Mouse (Mus musculus) forebrain, embryonic 12.5 days (tissue): ENCODE results near the gene Slc18a2. TPM values are rescaled to one million over a fixed set of nuclear protein-coding genes. Genes with fewer than 3 reads are reported as not detected.

Source experiments
- ATAC-seq: fragments of 200-750 bp; cut with Nextera tagmentation; 2 replicates; pipeline ENCODE4 v1.8.0; 2017; ENCODE audit warnings: moderate TSS enrichment; ENCODE audit not compliant: low FRiP score
- H3K27ac ChIP-seq: fragments of 300-500 bp; sonication (generic); 2 replicates; pipeline ENCODE4 v1.5.1; 2016; ENCODE audit warnings: mild to moderate bottlenecking
- H3K27me3 ChIP-seq: fragments of 300-500 bp; sonication (generic); 2 replicates; pipeline ENCODE4 v1.6.1; 2016; ENCODE audit warnings: mild to moderate bottlenecking
- H3K36me3 ChIP-seq: fragments of 300-500 bp; sonication (generic); replicated peaks from 2 replicates; pipeline ENCODE4 v1.6.1; 2016; ENCODE audit warnings: mild to moderate bottlenecking
- H3K4me1 ChIP-seq: fragments of 300-500 bp; sonication (generic); 2 replicates; pipeline ENCODE4 v1.6.1; 2016
- H3K4me2 ChIP-seq: fragments of 300-500 bp; sonication (generic); 2 replicates; pipeline ENCODE4 v1.6.1; 2016; ENCODE audit warnings: mild to moderate bottlenecking, moderate library complexity
- H3K4me3 ChIP-seq: fragments of 300-500 bp; sonication (generic); replicated peaks from 2 replicates; pipeline ENCODE4 v1.5.1; 2016; ENCODE audit warnings: mild to moderate bottlenecking
- H3K9ac ChIP-seq: fragments of 300-500 bp; sonication (generic); 2 replicates; pipeline ENCODE4 v1.6.1; 2016; ENCODE audit warnings: mild to moderate bottlenecking
- H3K9me3 ChIP-seq: fragments of 300-500 bp; sonication (generic); 2 replicates; pipeline ENCODE4 v1.6.1; 2016
- WGBS: fragments of 180-500 bp; shearing (Covaris S2); methylation state at CpG from one replicate; pipeline ENCODE4 v1.1.7; 2016; 5-methylcytosine and 5-hydroxymethylcytosine counted together
- polyA plus RNA-seq: library from polyadenylated mRNA; unstranded; fragments of >200 nt; fragmentation: Nextera tagmentation; extraction: Ambion mirVana; gene quantifications from 2 replicates; pipeline ENCODE4 v1.2.1, GENCODE M21; 2016

Gene Slc18a2
- polyA plus RNA-seq, 1 experiment from 2014 or later, result 22.1 TPM

- no peak for ATAC-seq
- no peak overlapping the region for H3K4me2 ChIP-seq
- H3K4me1 ChIP-seq, result no peaks in the 10 kb centered on the region
- no peak overlapping the region for H3K9ac ChIP-seq
- WGBS, result 93% methylated on average over 3 of the region's 3 CpGs
- H3K4me3 ChIP-seq, result no peak overlapping the region
- H3K27me3 ChIP-seq, result no peaks in the 10 kb centered on the region
- peaks cover 8% of the 10 kb centered on the region for H3K36me3 ChIP-seq
- no peaks in the 10 kb centered on the region for H3K9me3 ChIP-seq
- no peak overlapping the region for H3K27ac ChIP-seq
Observed at GRCm38 (mm10) chr19:59282001-59282400, 21.3 kb downstream of the Slc18a2 start.

- Histone ChIP-seq H3K9ac (no peak overlapping the region), H3K9me3 (no peaks in the 10 kb centered on the region)
- ATAC-seq, result no peak
Observed at GRCm38 (mm10) chr19:59289042-59289441, 28.3 kb downstream of the Slc18a2 start.

GRCm38 (mm10) chr19:59289811-59290210 lies 29.1 kb downstream of the Slc18a2 start:
- no peaks in the 10 kb centered on the region for H3K9me3 ChIP-seq
- H3K4me2 ChIP-seq, result no peak overlapping the region
- no peak for ATAC-seq
- WGBS, result 91% methylated on average over 6 of the region's 6 CpGs
- H3K36me3 ChIP-seq, result no peaks in the 10 kb centered on the region
- H3K4me3 ChIP-seq, result no peak overlapping the region
- H3K27ac ChIP-seq, result no peak overlapping the region
- H3K27me3 ChIP-seq, result no peaks in the 10 kb centered on the region
- no peaks in the 10 kb centered on the region for H3K4me1 ChIP-seq
- no peak overlapping the region for H3K9ac ChIP-seq

More at GRCm38 (mm10) chr19:59289042-59289441, 28.3 kb downstream of the Slc18a2 start:
- no peak overlapping the region for H3K27ac ChIP-seq
- no peaks in the 10 kb centered on the region for H3K27me3 ChIP-seq
- no peak overlapping the region for H3K4me2 ChIP-seq
- no peaks in the 10 kb centered on the region for H3K36me3 ChIP-seq
- no peaks in the 10 kb centered on the region for H3K4me1 ChIP-seq
- H3K4me3 ChIP-seq, result no peak overlapping the region

GRCm38 (mm10) chr19:59292183-59292839 lies 31.6 kb downstream of the Slc18a2 start:
- no peak overlapping the region for H3K4me2 ChIP-seq
- no peak overlapping the region for H3K4me3 ChIP-seq
- no peak overlapping the region for H3K27ac ChIP-seq
- H3K4me1 ChIP-seq, result no peaks in the 10 kb centered on the region
- no peak overlapping the region for H3K9ac ChIP-seq
- H3K27me3 ChIP-seq, result no peaks in the 10 kb centered on the region
- no peak for ATAC-seq
- no peaks in the 10 kb centered on the region for H3K36me3 ChIP-seq
- no peaks in the 10 kb centered on the region for H3K9me3 ChIP-seq
- 87% methylated on average over 5 of the region's 5 CpGs for WGBS

- H3K9me3 ChIP-seq, result no peaks in the 10 kb centered on the region
- H3K4me2 ChIP-seq, result no peak overlapping the region
- peaks cover 15% of the 10 kb centered on the region for H3K36me3 ChIP-seq
- ATAC-seq, result no peak
- H3K9ac ChIP-seq, result no peak overlapping the region
- no peaks in the 10 kb centered on the region for H3K27me3 ChIP-seq
- no peak overlapping the region for H3K27ac ChIP-seq
- no peak overlapping the region for H3K4me3 ChIP-seq
- no peaks in the 10 kb centered on the region for H3K4me1 ChIP-seq
Observed at GRCm38 (mm10) chr19:59315308-59315707, 54.6 kb downstream of the Slc18a2 start.

GRCm38 (mm10) chr19:59316571-59316970 lies 55.9 kb downstream of the Slc18a2 start:
- Histone ChIP-seq H3K36me3 (peaks cover 12% of the 10 kb centered on the region), H3K27ac (no peak overlapping the region), H3K9ac (no peak overlapping the region), H3K27me3 (no peaks in the 10 kb centered on the region), H3K4me1 (no peaks in the 10 kb centered on the region), H3K4me3 (no peak overlapping the region), H3K9me3 (no peaks in the 10 kb centered on the region), H3K4me2 (no peak overlapping the region)
- ATAC-seq, result no peak

- no peaks in the 10 kb centered on the region for H3K27me3 ChIP-seq
- no peaks in the 10 kb centered on the region for H3K4me1 ChIP-seq
- peaks cover 3% of the 10 kb centered on the region; the same call in 1 of the 2 replicates for H3K36me3 ChIP-seq
- over 99% methylated on average over 12 of the region's 14 CpGs for WGBS
- H3K4me2 ChIP-seq, result no peak within 1 kb of the TSS
- H3K9ac ChIP-seq, result no peak within 1 kb of the TSS
- H3K27ac ChIP-seq, result no peak within 1 kb of the TSS
- ATAC-seq, result no peak
- H3K4me3 ChIP-seq, result no peak within 1 kb of the TSS
- H3K9me3 ChIP-seq, result no peaks in the 10 kb centered on the region
Observed at GRCm38 (mm10) chr19:59321990-59322389, 61.3 kb downstream of the Slc18a2 start, which contains the start of gene Rps12-ps3. Gene Rps12-ps3 (plus strand): TSS chr19:59322290.

- Histone ChIP-seq H3K27me3 (no peaks in the 10 kb centered on the region), H3K4me1 (no peaks in the 10 kb centered on the region), H3K4me3 (no peak overlapping the region), H3K4me2 (no peak overlapping the region), H3K9me3 (no peaks in the 10 kb centered on the region), H3K36me3 (no peaks in the 10 kb centered on the region; the same call in 1 of the 2 replicates), H3K9ac (no peak overlapping the region), H3K27ac (no peak overlapping the region)
- no peak for ATAC-seq
Observed at GRCm38 (mm10) chr19:59330816-59331225, 70.1 kb downstream of the Slc18a2 start.

GRCm38 (mm10) chr19:59336655-59337054 lies 76.0 kb downstream of the Slc18a2 start:
- WGBS, result 100% methylated on average over 1 of the region's 1 CpGs
- no peaks in the 10 kb centered on the region for H3K27me3 ChIP-seq

GRCm38 (mm10) chr19:59337872-59338681 lies 77.4 kb downstream of the Slc18a2 start:
- WGBS, result 57% methylated on average over 3 of the region's 3 CpGs
- no peak overlapping the region for H3K4me2 ChIP-seq
- no peak for ATAC-seq
- no peaks in the 10 kb centered on the region; the same call in 1 of the 2 replicates for H3K36me3 ChIP-seq
- H3K4me3 ChIP-seq, result no peak overlapping the region
- H3K9ac ChIP-seq, result no peak overlapping the region
- peaks cover 18% of the 10 kb centered on the region for H3K4me1 ChIP-seq
- H3K9me3 ChIP-seq, result no peaks in the 10 kb centered on the region
- H3K27me3 ChIP-seq, result no peaks in the 10 kb centered on the region
- no peak overlapping the region for H3K27ac ChIP-seq

More at GRCm38 (mm10) chr19:59336655-59337054, 76.0 kb downstream of the Slc18a2 start:
- Histone ChIP-seq H3K9ac (no peak overlapping the region), H3K36me3 (no peaks in the 10 kb centered on the region; the same call in 1 of the 2 replicates), H3K4me3 (no peak overlapping the region), H3K9me3 (no peaks in the 10 kb centered on the region), H3K4me2 (no peak overlapping the region), H3K27ac (no peak overlapping the region), H3K4me1 (peaks cover 9% of the 10 kb centered on the region)
- ATAC-seq, result no peak

GRCm38 (mm10) chr19:59339908-59340307 lies 79.2 kb downstream of the Slc18a2 start:
- no peak overlapping the region for H3K9ac ChIP-seq
- H3K27ac ChIP-seq, result no peak overlapping the region
- no peaks in the 10 kb centered on the region for H3K9me3 ChIP-seq
- H3K4me1 ChIP-seq, result peaks cover 35% of the 10 kb centered on the region
- H3K36me3 ChIP-seq, result no peaks in the 10 kb centered on the region
- H3K4me3 ChIP-seq, result no peak overlapping the region
- no peak overlapping the region for H3K4me2 ChIP-seq
- no peaks in the 10 kb centered on the region for H3K27me3 ChIP-seq
- no peak for ATAC-seq
- 90% methylated on average over 3 of the region's 3 CpGs for WGBS

- Histone ChIP-seq H3K4me1 (peaks cover 41% of the 10 kb centered on the region), H3K9me3 (no peaks in the 10 kb centered on the region), H3K27me3 (no peaks in the 10 kb centered on the region), H3K9ac (peak overlapping the region; percentile 92; the same call in 1 of the 2 replicates), H3K4me2 (peak overlapping the region; percentile 88), H3K27ac (no peak overlapping the region), H3K36me3 (no peaks in the 10 kb centered on the region), H3K4me3 (peak overlapping the region; percentile 92)
- WGBS, result 30% methylated on average over 2 of the region's 2 CpGs
- no peak for ATAC-seq
Observed at GRCm38 (mm10) chr19:59342964-59343363, 82.3 kb downstream of the Slc18a2 start.
